Mouse (Mus musculus): ENCODE measurements around the gene Disp1.

DNA sequence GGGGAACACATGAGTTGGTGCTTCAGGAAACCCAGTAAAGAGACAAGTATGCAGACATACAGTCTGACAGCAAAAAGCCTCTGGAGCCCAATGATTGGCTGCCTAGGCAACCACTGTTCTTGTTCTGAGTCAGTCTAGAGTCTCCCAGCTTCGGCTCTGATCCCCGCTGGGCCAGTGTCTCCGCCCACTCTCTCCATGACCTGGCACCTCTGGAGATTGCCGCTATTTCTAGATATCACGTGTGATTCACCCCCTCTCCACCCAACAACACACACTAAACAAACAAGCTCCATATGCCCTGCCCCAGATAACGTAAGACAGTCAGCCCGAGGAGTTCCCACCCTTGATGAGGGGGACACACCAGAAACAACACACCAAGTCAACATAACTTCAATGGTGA is 168.7 kb downstream of the Disp1 start:
- no peak for TF ChIP-seq POLR2A (IDR thresholded peaks at IDR 0.05; ENCODE audit: control insufficient read depth, low read depth, low read length)
- no peak for TF ChIP-seq CTCF (IDR thresholded peaks at IDR 0.05; ENCODE audit: control insufficient read depth, insufficient read depth, insufficient replicate concordance, low read depth, low read length)

All from testis, adult 2 months (tissue).